Mouse (Mus musculus) megakaryocyte-erythroid progenitor cell, adult 5-6 weeks (primary cell): ENCODE results near the gene Map1lc3b. TPM values are rescaled to one million over a fixed set of nuclear protein-coding genes. Genes with fewer than 3 reads are reported as not detected.
"Not testable (repeated sequence)": the region's sequence is repeated elsewhere in the genome, so short reads cannot be mapped to it uniquely, and the experiment has no call there.

Source experiments
- ATAC-seq: replicated peaks from 2 replicates; pipeline ENCODE4 v1.8.0; 2016; ENCODE audit warnings: mild to moderate bottlenecking, inconsistent platforms; ENCODE audit not compliant: severe bottlenecking, poor library complexity, low FRiP score, low TSS enrichment
- total RNA-seq, 2 experiments: library from RNA; stranded (forward) in 1 of 2; stranded (reverse) in 1 of 2; fragments of 200-1000, 215-1000 nt in 1 of 2; fragments of >200 nt in 1 of 2; fragmentation: Nextera tagmentation in 1 of 2; gene quantifications; 2 replicates each; pipeline ENCODE4 v1.2.3; 2014 to 2017

The Map1lc3b gene
- total RNA-seq, 2 experiments from 2014 or later: 49.2 to 59.8 TPM

GRCm38 (mm10) chr8:121570335-121570734 is 19.8 kb upstream of the Map1lc3b start:
- no peak for ATAC-seq

GRCm38 (mm10) chr8:121570801-121571200 is 19.4 kb upstream of the Map1lc3b start:
- ATAC-seq: no peak

GRCm38 (mm10) chr8:121572121-121572520 is 18.0 kb upstream of the Map1lc3b start:
- ATAC-seq: no peak

- peak; percentile 88 for ATAC-seq
These were observed 16.9 kb upstream of the Map1lc3b start for GRCm38 (mm10) chr8:121573275-121573674.

GRCm38 (mm10) chr8:121575661-121576060 is 14.5 kb upstream of the Map1lc3b start:
- ATAC-seq: no peak

GRCm38 (mm10) chr8:121577751-121578675 is 12.1 kb upstream of the Map1lc3b start:
- peak; percentile 27 for ATAC-seq

GRCm38 (mm10) chr8:121578676-121579451 is 11.3 kb upstream of the Map1lc3b start, which contains the start of gene Fbxo31:
TSS of gene Fbxo31 (minus strand) at chr8:121578806.
- peak; percentile 89 for ATAC-seq

- no peak for ATAC-seq
These were observed 9.7 kb upstream of the Map1lc3b start for GRCm38 (mm10) chr8:121580465-121580864.

GRCm38 (mm10) chr8:121583653-121584052 is 6.5 kb upstream of the Map1lc3b start:
- no peak for ATAC-seq

- ATAC-seq: no peak
These were observed 5.4 kb upstream of the Map1lc3b start for GRCm38 (mm10) chr8:121584730-121585129.

- peak; percentile 95 for ATAC-seq
These were observed 4.9 kb upstream of the Map1lc3b start for GRCm38 (mm10) chr8:121585159-121585825.

GRCm38 (mm10) chr8:121588750-121589149 is 1.4 kb upstream of the Map1lc3b start:
- ATAC-seq: peak; percentile 47

GRCm38 (mm10) chr8:121589205-121589726 is 895 bp upstream of the Map1lc3b start:
- no peak for ATAC-seq

- peak; percentile 71 for ATAC-seq
These were observed 1.3 kb downstream of the Map1lc3b start for GRCm38 (mm10) chr8:121591178-121592066.

GRCm38 (mm10) chr8:121593293-121593692 is 3.1 kb downstream of the Map1lc3b start:
- ATAC-seq: no peak

GRCm38 (mm10) chr8:121593983-121594382 is 3.8 kb downstream of the Map1lc3b start:
- ATAC-seq: no peak

- ATAC-seq: not testable (repeated sequence)
These were observed 7.3 kb downstream of the Map1lc3b start for GRCm38 (mm10) chr8:121597492-121597891.

GRCm38 (mm10) chr8:121598190-121598589 is 8.0 kb downstream of the Map1lc3b start:
- no peak for ATAC-seq

GRCm38 (mm10) chr8:121598892-121599291 is 8.7 kb downstream of the Map1lc3b start:
- ATAC-seq: peak; percentile 80
